Mouse (Mus musculus) olfactory bulb, adult 2 months (tissue): ENCODE data around the gene Uqcc3. TPM values are rescaled to one million over a fixed set of nuclear protein-coding genes. Genes with fewer than 3 reads are reported as not detected.

ENCODE experiments used
- H3K27ac ChIP-seq: fragments of 200-500 bp; 2 replicates; pipeline ENCODE4 v1.5.1; 2012; ENCODE audit warnings: low read depth, low read length; ENCODE audit not compliant: insufficient read depth
- H3K4me1 ChIP-seq: fragments of 200-500 bp; 2 replicates; pipeline ENCODE4 v1.6.1; 2012; ENCODE audit warnings: low read length; ENCODE audit not compliant: control insufficient read depth, insufficient read depth
- H3K4me3 ChIP-seq: fragments of 200-500 bp; 2 replicates; pipeline ENCODE4 v1.5.1; 2012; ENCODE audit warnings: mild to moderate bottlenecking, low read depth, low read length, moderate library complexity; ENCODE audit not compliant: insufficient read depth
- CTCF ChIP-seq: fragments of 200-500 bp; IDR thresholded peaks from 2 replicates; pipeline ENCODE4 v1.5.1; 2012; ENCODE audit warnings: low read depth, mild to moderate bottlenecking, low read length, moderate library complexity; ENCODE audit not compliant: insufficient read depth
- POLR2A ChIP-seq: fragments of 200-500 bp; IDR thresholded peaks from 2 replicates; pipeline ENCODE4 v1.6.1; 2012; ENCODE audit warnings: mild to moderate bottlenecking, low read depth, low read length, moderate library complexity; ENCODE audit not compliant: insufficient read depth
- WGBS: fragments of 180-500 bp; shearing (Covaris S2); methylation state at CpG from one replicate; pipeline ENCODE4 v1.1.7; 2018; 5-methylcytosine and 5-hydroxymethylcytosine counted together
- polyA plus RNA-seq: library from polyadenylated mRNA; stranded (reverse); fragments of >200 nt; gene quantifications from 2 replicates; pipeline ENCODE4 v1.2.4, GENCODE M21; 2012; ENCODE audit warnings: low replicate concordance; ENCODE audit not compliant: missing spikeins, insufficient read depth, insufficient read length

Uqcc3 gene
- polyA plus RNA-seq, 1 experiment = not detected

DNA sequence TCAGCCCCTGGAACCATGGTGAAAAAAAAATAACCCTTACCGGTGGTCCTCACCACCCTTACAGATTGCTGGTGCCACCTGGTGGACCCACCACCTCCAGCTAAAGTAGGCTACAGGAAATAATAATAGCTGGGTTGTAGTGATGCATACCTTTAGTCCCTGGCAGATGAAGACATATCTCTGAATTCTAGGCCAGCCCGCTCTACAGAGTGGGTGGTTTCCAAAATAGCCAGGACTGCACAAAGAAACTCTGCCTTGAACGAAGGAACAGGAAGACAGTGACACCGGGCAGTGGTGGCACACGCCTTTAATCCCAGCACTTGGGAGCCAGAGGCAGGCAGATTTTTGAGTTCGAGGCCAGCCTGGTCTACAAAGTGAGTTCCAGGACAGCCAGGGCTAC is 16.5 kb downstream of the Uqcc3 start:
- H3K4me3 ChIP-seq = no peak overlapping the region
- H3K27ac ChIP-seq = no peak overlapping the region
- 71% methylated on average over 6 of the region's 6 CpGs for WGBS
- no peaks in the 10 kb centered on the region for H3K4me1 ChIP-seq
- TF ChIP-seq CTCF (no peak), POLR2A (no peak)

DNA sequence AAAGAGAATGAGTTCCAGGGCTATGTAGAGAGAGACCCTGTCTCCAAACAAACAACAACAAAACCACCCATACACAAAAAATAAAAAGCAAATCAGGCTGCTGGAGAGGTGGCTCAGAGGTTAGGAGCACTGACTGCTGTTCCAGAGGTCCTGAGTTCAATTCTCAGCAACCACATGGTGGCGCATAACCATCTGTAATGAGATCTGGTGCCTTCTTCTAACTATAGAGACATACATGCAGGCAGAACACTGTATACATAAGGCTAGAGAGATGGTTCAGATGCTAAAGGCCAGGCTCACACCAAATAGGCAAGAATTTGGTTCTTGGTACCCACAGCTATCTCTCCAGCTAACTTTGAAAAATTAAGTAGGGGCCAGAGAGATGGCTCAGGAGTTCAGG is 21.7 kb downstream of the Uqcc3 start:
- Histone ChIP-seq H3K27ac (no peak overlapping the region), H3K4me3 (no peak overlapping the region), H3K4me1 (no peaks in the 10 kb centered on the region)
- WGBS = 28% methylated on average over 1 of the region's 1 CpGs
- TF ChIP-seq POLR2A = no peak
- no peak for TF ChIP-seq CTCF

DNA sequence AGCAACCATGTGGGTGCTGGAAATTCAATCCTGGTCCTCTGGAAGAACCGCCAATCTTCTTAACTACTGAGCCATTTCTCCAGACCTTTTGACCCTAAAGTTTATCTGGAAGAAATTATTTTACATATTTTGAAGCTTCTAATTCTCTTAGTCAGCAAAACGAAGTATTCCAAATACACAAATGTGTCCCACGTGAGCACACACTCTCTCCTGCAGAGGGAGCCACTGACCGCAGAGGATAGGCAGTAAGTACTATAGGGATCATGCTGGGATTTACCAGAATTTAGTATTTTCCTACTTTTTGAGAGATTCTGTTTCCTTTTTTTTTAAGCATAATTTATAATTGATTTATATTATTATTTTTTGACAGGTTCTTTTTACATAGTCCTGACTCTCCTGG is 23.0 kb downstream of the Uqcc3 start:
- WGBS = 39% methylated on average over 4 of the region's 4 CpGs
- Histone ChIP-seq H3K4me3 (no peak overlapping the region), H3K27ac (no peak overlapping the region), H3K4me1 (no peaks in the 10 kb centered on the region)
- TF ChIP-seq POLR2A = no peak
- no peak for TF ChIP-seq CTCF

DNA sequence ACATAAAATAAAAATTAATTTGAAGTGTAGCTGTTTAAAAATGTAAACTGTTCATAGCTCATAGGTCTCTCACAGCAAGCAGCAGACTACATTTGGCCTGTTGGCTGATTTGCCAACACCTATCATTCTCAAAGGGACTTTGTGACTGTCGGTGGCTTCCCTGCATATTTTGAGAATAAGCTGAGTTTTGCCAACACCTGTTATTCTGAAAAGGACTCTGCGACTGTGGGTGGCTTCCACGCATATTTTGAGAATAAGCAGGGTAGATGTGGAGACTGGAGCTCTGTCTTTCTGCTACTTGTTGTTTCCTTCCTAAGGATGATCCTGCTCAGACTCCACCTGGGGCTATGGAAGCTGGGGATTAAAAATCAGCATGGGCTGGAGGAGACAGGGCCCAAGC is 27.6 kb downstream of the Uqcc3 start:
- 80% methylated on average over 3 of the region's 3 CpGs for WGBS
- TF ChIP-seq CTCF (no peak), POLR2A (no peak)

DNA sequence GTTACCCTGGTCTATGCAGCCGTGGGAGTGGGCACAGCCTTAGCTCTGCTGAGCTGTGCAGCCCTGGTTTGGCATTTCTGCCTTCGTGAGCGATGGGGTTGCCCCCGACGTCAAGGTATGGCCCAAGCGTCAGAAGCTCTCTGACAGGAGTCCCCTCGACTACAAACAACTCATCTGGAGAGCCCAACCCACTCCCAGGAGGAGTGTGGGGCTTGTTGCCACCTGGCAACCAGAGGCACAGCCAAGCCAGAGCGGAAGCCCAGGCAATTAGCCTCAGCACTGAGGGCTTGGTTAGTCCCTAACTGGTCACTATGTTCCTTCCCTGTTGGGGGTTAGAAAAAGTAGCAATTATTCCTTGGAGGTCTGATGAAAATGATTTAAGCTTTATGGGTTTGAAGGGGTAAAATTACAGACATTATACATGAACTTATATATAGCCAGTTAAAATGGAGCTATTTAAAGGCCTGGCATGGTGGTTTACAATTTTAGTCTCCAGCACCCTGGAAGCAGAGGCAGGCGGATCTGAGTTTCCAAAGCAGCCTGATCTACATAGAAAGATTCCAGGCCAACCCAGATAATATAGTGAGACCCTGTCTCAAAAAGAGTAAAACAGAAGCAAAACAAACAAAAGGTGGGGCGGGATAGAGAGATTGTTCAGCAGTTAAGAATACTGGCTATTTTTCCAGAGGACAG is 28.3 kb downstream of the Uqcc3 start:
- WGBS = 59% methylated on average over 10 of the region's 10 CpGs
- H3K4me1 ChIP-seq = peaks cover 11% of the 10 kb centered on the region

More for the DNA sequence above, 27.6 kb downstream of the Uqcc3 start:
- Histone ChIP-seq H3K27ac (no peak overlapping the region), H3K4me3 (no peak overlapping the region), H3K4me1 (peaks cover 11% of the 10 kb centered on the region)

DNA sequence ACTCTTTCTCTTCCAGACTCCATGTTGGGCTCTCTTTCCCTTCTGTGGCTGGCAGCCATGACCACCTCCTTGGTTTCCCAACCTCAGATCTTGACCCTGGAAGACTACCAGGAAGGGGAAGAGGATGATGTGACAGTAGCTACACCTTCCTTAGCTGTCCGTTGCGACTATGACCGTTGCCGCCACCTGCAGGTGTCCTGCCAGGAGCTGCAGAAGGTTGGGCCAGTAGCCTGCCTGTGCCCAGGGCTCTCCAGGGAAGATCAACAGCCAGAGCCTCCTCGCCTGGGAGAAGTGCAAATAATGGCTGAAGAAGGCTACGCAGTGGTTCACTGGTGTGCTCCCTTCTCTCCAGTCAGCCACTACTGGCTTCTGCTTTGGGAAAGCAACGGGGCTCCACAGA is 29.1 kb downstream of the Uqcc3 start:
- WGBS = 63% methylated on average over 7 of the region's 7 CpGs
- no peak overlapping the region for H3K4me3 ChIP-seq
- peaks cover 11% of the 10 kb centered on the region for H3K4me1 ChIP-seq
- TF ChIP-seq POLR2A (no peak), CTCF (no peak)
- H3K27ac ChIP-seq = no peak overlapping the region

More for the DNA sequence above, 28.3 kb downstream of the Uqcc3 start:
- Histone ChIP-seq H3K4me3 (no peak overlapping the region), H3K27ac (no peak overlapping the region)
- TF ChIP-seq POLR2A = no peak
- TF ChIP-seq CTCF = no peak

DNA sequence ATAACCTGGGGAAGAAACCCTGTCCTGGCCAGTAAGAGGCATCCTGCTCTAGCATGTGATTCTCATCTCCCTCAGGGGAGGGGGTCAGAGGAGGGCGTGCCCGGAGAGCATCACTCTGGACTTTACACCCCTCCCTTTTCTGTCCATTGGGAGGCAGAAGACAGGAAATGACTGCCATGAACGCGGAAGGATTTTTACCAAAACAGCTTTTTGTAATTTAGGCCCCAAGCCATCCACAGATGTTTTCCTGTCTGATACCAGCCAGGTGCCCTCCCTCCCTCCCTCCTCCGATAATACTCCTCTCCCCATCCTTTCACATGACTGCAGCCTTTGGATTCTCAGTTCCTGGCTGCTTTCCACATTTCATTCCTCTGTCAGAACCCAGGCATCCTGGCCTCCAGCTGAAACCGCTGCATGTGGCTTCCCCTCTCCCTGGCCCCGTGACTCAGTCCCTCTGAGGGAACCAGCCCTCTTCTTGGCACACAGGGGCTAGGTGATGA is 30.3 kb downstream of the Uqcc3 start, which contains the start of gene Lrrn4cl:
Gene Lrrn4cl (plus strand): TSS at position 367 of the 500 bp plus-strand sequence.
- Histone ChIP-seq H3K4me1 (peaks cover 11% of the 10 kb centered on the region), H3K4me3 (no peak within 1 kb of the TSS), H3K27ac (no peak within 1 kb of the TSS)
- WGBS = 19% methylated on average over 7 of the region's 7 CpGs
- TF ChIP-seq CTCF (no peak), POLR2A (no peak)

DNA sequence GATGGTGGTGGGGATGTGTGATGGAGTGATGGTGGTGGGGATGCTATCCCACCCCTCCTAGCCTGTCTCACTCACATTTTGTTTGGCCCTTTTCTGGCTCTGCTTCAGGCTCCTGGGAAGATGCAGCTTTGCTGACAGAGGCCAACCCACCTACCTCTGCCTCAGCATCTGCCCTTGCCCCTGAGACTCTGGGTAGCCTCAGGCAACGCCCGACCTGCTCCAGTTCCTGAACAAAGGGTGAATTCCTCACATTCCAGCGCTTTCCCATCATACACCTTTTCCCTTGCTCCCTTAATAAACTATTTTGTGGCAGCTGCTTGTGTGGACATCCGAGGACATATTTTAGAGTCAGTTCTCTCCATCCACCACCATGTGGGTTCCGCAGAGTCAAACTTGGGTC is 32.4 kb downstream of the Uqcc3 start:
- TF ChIP-seq CTCF = no peak
- no peak for TF ChIP-seq POLR2A
- 85% methylated on average over 5 of the region's 5 CpGs for WGBS
- no peak overlapping the region for H3K4me3 ChIP-seq
- peaks cover 11% of the 10 kb centered on the region for H3K4me1 ChIP-seq
- no peak overlapping the region for H3K27ac ChIP-seq

DNA sequence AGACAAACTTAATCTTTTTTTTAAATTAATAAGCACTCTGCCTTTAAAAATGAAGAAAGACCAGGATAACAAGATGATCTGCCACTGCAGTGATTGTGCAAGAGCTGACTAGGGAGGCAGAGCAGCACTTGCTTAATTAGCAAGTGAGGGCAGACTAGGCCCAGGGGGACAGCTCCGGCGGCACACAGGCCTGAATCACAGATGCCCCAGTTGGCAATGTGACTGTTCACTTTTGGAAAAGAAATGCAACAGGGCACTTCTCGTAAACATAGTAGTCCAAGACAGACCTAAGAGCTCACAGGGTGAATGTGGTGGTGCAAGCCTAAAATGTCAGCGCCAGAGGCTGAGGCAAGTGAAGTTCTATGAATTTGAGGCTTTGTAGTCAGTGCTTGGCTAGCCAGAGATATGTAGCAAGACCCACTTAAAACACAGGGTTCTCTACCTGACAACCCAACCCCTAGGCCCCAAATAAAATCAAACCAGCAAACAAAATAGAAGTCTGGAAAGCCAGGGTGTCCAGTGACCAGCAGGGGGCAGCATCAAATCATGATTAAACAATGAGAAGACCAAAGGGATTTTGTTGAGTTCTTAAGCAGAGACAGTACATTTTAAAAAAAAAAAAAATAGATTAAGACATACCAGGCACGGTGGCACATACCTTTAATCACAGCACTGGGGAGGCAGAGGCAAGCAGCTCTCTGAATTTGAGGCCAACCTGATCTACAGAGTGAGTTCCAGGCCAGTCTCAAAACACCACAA is 36.2 kb downstream of the Uqcc3 start:
- Histone ChIP-seq H3K4me3 (no peak overlapping the region), H3K4me1 (peaks cover 10% of the 10 kb centered on the region), H3K27ac (no peak overlapping the region)
- WGBS = 38% methylated on average over 5 of the region's 5 CpGs
- TF ChIP-seq CTCF (no peak), POLR2A (no peak)
